Mouse (Mus musculus) embryonic facial prominence, embryonic 15.5 days (tissue): Measurements from ENCODE around the gene Emc1. TPM values are rescaled to one million over a fixed set of nuclear protein-coding genes. Genes with fewer than 3 reads are reported as not detected.

Experiments used
- microRNA-seq: library from miRNA; unstranded; fragments of <30 nt; microRNA quantifications from one replicate; pipeline ENCODE4, GENCODE M21; 2016; ENCODE audit warnings: borderline number of aligned reads
- polyA plus RNA-seq: library from polyadenylated mRNA; unstranded; fragments of >200 nt; fragmentation: Nextera tagmentation; extraction: Ambion mirVana; gene quantifications from 2 replicates; pipeline ENCODE4 v1.2.1, GENCODE M21; 2015

The Emc1 gene
- polyA plus RNA-seq, 1 experiment from 2014 or later = 26.7 TPM

Small RNA genes within 50 kb of the gene (microRNA-seq; reads per million reads assigned to microRNA genes)
- gene Gm24245 (6.7 reads per million, percentile 25 among the genes with 10 or more reads in this experiment), gene Gm25732 (1.6 reads per million)

Other genes with a start within 250 kb of the Emc1 start
- 462 and 488 TPM in 2 replicates for gene Minos1, start 221.5 kb upstream of the Emc1 start, polyA plus RNA-seq
- 389 and 397 TPM in 2 replicates for gene Capzb, start 159.7 kb upstream of the Emc1 start, polyA plus RNA-seq
- 16.0 and 16.5 TPM in 2 replicates for gene Pqlc2, start 41.9 kb upstream of the Emc1 start, polyA plus RNA-seq
- gene Akr7a5, start 41.8 kb upstream of the Emc1 start, polyA plus RNA-seq = 85.7 and 94.1 TPM in 2 replicates
- 103 and 108 TPM in 2 replicates for gene Mrto4, start within 50 bp of the Emc1 start, polyA plus RNA-seq
- 69.5 and 71.4 TPM in 2 replicates for gene Ubr4, start within 50 bp of the Emc1 start, polyA plus RNA-seq
- 5.1 and 5.8 TPM in 2 replicates for gene Iffo2, start 178.0 kb downstream of the Emc1 start, polyA plus RNA-seq